Mouse (Mus musculus) heart, embryonic 16.5 days (tissue): ENCODE results near the gene Gata2. TPM values are rescaled to one million over a fixed set of nuclear protein-coding genes. Genes with fewer than 3 reads are reported as not detected.

ENCODE experiments used
- ATAC-seq: fragments of 200-750 bp; cut with Nextera tagmentation; replicated peaks from 2 replicates; pipeline ENCODE4 v1.8.0; 2017; ENCODE audit warnings: moderate number of reproducible peaks; ENCODE audit not compliant: insufficient read depth, low FRiP score; ENCODE audit errors: extremely low read depth
- H3K27ac ChIP-seq: fragments of 300-500 bp; sonication (generic); 2 replicates; pipeline ENCODE4 v1.5.1; 2014; ENCODE audit warnings: mild to moderate bottlenecking, low read length, control low read depth, moderate library complexity
- H3K27me3 ChIP-seq: fragments of 300-500 bp; sonication (generic); 2 replicates; pipeline ENCODE4 v1.6.1; 2014; ENCODE audit warnings: low read length, mixed read lengths; ENCODE audit not compliant: control insufficient read depth, insufficient read depth
- H3K36me3 ChIP-seq: fragments of 300-500 bp; sonication (generic); 2 replicates; pipeline ENCODE4 v1.6.1; 2014; ENCODE audit not compliant: control insufficient read depth, insufficient read depth
- H3K4me1 ChIP-seq: fragments of 300-500 bp; sonication (generic); 2 replicates; pipeline ENCODE4 v1.6.1; 2014; ENCODE audit warnings: low read length, mixed read lengths; ENCODE audit not compliant: control insufficient read depth, insufficient read depth
- H3K4me2 ChIP-seq: fragments of 300-500 bp; sonication (generic); 2 replicates; pipeline ENCODE4 v1.6.1; 2014; ENCODE audit warnings: low read depth, mild to moderate bottlenecking, control low read depth, low read length
- H3K4me3 ChIP-seq: fragments of 300-500 bp; sonication (generic); 2 replicates; pipeline ENCODE4 v1.5.1; 2014; ENCODE audit warnings: mild to moderate bottlenecking, control low read depth, low read length
- H3K9ac ChIP-seq: fragments of 300-500 bp; sonication (generic); 2 replicates; pipeline ENCODE4 v1.6.1; 2014; ENCODE audit warnings: low read length, control low read depth
- H3K9me3 ChIP-seq: fragments of 300-500 bp; sonication (generic); replicated peaks from 2 replicates; pipeline ENCODE4 v1.6.1; 2016; ENCODE audit warnings: low read length; ENCODE audit not compliant: control insufficient read depth
- WGBS: fragments of 180-500 bp; shearing (Covaris S2); extraction: QIAGEN DNeasy Blood & Tissue Kit; methylation state at CpG from one replicate; pipeline ENCODE4 v1.1.7; 2014; 5-methylcytosine and 5-hydroxymethylcytosine counted together
- polyA plus RNA-seq: library from polyadenylated mRNA; unstranded; fragments of >200 nt; fragmentation: Nextera tagmentation; extraction: Ambion mirVana; gene quantifications from 2 replicates; pipeline ENCODE4 v1.2.1, GENCODE M21; 2015

Gene Gata2
- polyA plus RNA-seq, 1 experiment from 2014 or later: 15.5 TPM

DNA sequence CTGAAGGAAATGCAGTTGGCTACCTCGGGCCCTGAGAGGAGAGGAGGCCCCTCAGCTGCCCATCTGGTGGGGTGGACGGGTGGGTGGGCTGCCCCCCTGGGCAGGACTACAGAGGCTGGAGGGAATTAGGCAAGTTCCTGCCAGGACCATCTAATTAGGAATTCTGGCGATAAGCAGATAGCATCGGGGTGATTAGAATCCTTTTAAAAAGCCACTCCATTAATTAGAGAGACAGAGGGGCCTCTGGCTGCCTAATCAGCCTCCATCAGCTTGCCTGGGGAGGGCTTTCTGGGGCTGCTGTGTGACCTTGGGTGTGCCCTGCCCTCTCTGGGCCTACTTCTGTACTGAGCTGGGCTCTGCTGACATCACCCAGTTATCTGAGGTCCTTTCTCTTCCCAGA is 25.4 kb downstream of the Gata2 start:
- H3K9me3 ChIP-seq: peaks cover 7% of the 10 kb centered on the region; the same call in 1 of the 2 replicates
- H3K27me3 ChIP-seq: no peaks in the 10 kb centered on the region; the same call in 1 of the 2 replicates
- H3K4me1 ChIP-seq: no peaks in the 10 kb centered on the region
- no peaks in the 10 kb centered on the region for H3K36me3 ChIP-seq
- no peak overlapping the region for H3K9ac ChIP-seq
- H3K4me3 ChIP-seq: no peak overlapping the region
- no peak for ATAC-seq
- WGBS: 18% methylated on average over 4 of the region's 4 CpGs
- H3K4me2 ChIP-seq: no peak overlapping the region
- H3K27ac ChIP-seq: no peak overlapping the region

GRCm38 (mm10) chr6:88221968-88222367 is 28.3 kb downstream of the Gata2 start, which contains the start of gene Dnajb8:
Dnajb8 (plus strand) TSS chr6:88222268.
- Histone ChIP-seq H3K4me2 (no peak within 1 kb of the TSS), H3K4me1 (no peaks in the 10 kb centered on the region), H3K27ac (no peak within 1 kb of the TSS), H3K4me3 (no peak within 1 kb of the TSS), H3K27me3 (peaks cover 6% of the 10 kb centered on the region; the same call in 1 of the 2 replicates), H3K36me3 (no peaks in the 10 kb centered on the region), H3K9me3 (peaks cover 7% of the 10 kb centered on the region; the same call in 1 of the 2 replicates), H3K9ac (no peak within 1 kb of the TSS)
- no peak for ATAC-seq
- 49% methylated on average over 10 of the region's 10 CpGs for WGBS

DNA sequence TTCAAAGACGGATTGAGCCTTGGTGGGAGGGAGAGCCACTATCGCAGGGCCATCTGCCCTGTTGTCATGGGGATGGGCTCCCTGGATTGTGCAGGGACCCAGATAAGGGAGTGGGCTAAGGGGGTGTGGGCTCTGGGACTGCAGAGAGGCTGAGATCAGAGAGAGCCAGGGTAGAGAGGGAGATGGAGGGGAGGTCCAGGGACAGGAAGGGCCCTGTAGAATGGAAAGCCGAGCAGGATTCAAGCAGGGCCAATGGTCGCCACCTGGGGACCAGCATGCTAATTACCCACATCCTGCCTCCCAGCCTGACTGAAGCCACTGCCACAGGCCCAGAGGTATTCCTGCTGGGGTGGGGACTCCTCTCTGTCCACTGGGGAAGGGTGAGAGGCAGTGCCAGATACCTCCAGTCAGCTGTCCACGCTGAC is 32.9 kb downstream of the Gata2 start:
- Histone ChIP-seq H3K36me3 (no peaks in the 10 kb centered on the region), H3K9ac (no peak overlapping the region), H3K27me3 (peaks cover 16% of the 10 kb centered on the region), H3K4me3 (no peak overlapping the region), H3K9me3 (peaks cover 4% of the 10 kb centered on the region; the same call in 1 of the 2 replicates), H3K4me1 (no peaks in the 10 kb centered on the region), H3K4me2 (no peak overlapping the region), H3K27ac (no peak overlapping the region)
- no peak for ATAC-seq
- 28% methylated on average over 5 of the region's 5 CpGs for WGBS

DNA sequence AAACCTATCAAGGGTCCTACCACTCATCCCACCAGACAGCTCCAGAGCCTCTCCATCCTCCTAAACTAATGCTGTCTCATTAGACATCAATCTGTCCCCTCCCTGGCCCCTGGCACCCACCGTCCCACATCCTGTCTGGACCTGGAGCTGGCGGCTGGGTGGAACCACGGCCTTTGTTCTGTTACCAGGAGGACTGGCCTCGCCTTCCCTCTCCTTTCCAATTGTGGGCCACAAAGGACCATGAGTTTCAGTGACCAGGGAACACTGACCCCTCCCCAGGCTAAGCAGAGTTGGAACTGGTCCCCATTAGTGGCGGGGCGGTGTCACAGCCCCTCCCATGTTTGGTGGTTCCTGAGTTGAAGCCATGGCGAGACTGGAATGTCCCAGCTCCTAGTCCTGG is 33.8 kb downstream of the Gata2 start:
- Histone ChIP-seq H3K4me3 (no peak overlapping the region), H3K27me3 (peaks cover 16% of the 10 kb centered on the region; the same call in 1 of the 2 replicates), H3K4me1 (no peaks in the 10 kb centered on the region), H3K27ac (no peak overlapping the region), H3K36me3 (no peaks in the 10 kb centered on the region), H3K9ac (no peak overlapping the region), H3K9me3 (0 out of 2 replicates have a peak, but pooled peaks cover 2% of the 10 kb centered on the region), H3K4me2 (no peak overlapping the region)
- no peak for ATAC-seq
- 61% methylated on average over 7 of the region's 7 CpGs for WGBS

- WGBS: 78% methylated on average over 12 of the region's 12 CpGs
- no peak for ATAC-seq
- H3K4me3 ChIP-seq: no peak overlapping the region
- no peaks in the 10 kb centered on the region for H3K36me3 ChIP-seq
- no peak overlapping the region for H3K9ac ChIP-seq
- H3K4me1 ChIP-seq: no peaks in the 10 kb centered on the region
- peaks cover 24% of the 10 kb centered on the region for H3K27me3 ChIP-seq
- H3K27ac ChIP-seq: no peak overlapping the region
- no peaks in the 10 kb centered on the region for H3K9me3 ChIP-seq
- no peak overlapping the region for H3K4me2 ChIP-seq
Measured at GRCm38 (mm10) chr6:88229221-88229620, 35.5 kb downstream of the Gata2 start.

GRCm38 (mm10) chr6:88231821-88232220 is 38.1 kb downstream of the Gata2 start:
- no peaks in the 10 kb centered on the region for H3K36me3 ChIP-seq
- no peak overlapping the region for H3K4me3 ChIP-seq
- ATAC-seq: no peak
- no peak overlapping the region for H3K27ac ChIP-seq
- H3K4me2 ChIP-seq: no peak overlapping the region
- H3K9me3 ChIP-seq: no peaks in the 10 kb centered on the region
- H3K27me3 ChIP-seq: peaks cover 25% of the 10 kb centered on the region
- no peak overlapping the region for H3K9ac ChIP-seq
- 74% methylated on average over 7 of the region's 7 CpGs for WGBS
- peaks cover 8% of the 10 kb centered on the region for H3K4me1 ChIP-seq

GRCm38 (mm10) chr6:88232221-88232620 is 38.5 kb downstream of the Gata2 start:
- no peak overlapping the region for H3K4me3 ChIP-seq
- no peak overlapping the region for H3K27ac ChIP-seq
- no peaks in the 10 kb centered on the region for H3K9me3 ChIP-seq
- WGBS: 61% methylated on average over 6 of the region's 6 CpGs
- H3K9ac ChIP-seq: no peak overlapping the region
- peaks cover 9% of the 10 kb centered on the region for H3K4me1 ChIP-seq
- H3K4me2 ChIP-seq: no peak overlapping the region
- H3K36me3 ChIP-seq: no peaks in the 10 kb centered on the region
- peaks cover 27% of the 10 kb centered on the region for H3K27me3 ChIP-seq
- no peak for ATAC-seq

DNA sequence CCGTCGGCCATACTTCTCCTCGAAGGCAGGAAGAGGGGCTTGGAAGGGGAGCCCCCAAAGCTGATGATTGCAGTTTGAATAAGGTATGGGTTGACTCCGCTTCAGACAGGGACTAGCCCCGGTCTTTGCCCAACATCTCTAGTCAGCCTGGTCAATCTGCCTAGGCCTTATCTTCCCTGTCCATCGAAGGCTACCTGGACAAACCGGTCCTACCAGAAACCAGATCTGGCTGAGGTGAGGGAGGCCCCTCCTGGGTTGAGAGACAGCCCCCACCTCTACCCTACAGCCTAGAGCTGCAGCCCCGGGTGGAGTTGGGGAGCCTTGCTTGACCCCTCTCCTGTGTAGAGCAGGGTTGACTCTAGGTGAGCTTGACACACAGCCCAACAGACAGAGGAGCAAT is 40.3 kb downstream of the Gata2 start:
- H3K9ac ChIP-seq: no peak overlapping the region
- H3K4me2 ChIP-seq: no peak overlapping the region
- peaks cover 9% of the 10 kb centered on the region for H3K4me1 ChIP-seq
- H3K9me3 ChIP-seq: no peaks in the 10 kb centered on the region
- H3K4me3 ChIP-seq: no peak overlapping the region
- WGBS: 77% methylated on average over 8 of the region's 8 CpGs
- no peaks in the 10 kb centered on the region for H3K36me3 ChIP-seq
- no peak overlapping the region for H3K27ac ChIP-seq
- H3K27me3 ChIP-seq: peaks cover 23% of the 10 kb centered on the region
- no peak for ATAC-seq

DNA sequence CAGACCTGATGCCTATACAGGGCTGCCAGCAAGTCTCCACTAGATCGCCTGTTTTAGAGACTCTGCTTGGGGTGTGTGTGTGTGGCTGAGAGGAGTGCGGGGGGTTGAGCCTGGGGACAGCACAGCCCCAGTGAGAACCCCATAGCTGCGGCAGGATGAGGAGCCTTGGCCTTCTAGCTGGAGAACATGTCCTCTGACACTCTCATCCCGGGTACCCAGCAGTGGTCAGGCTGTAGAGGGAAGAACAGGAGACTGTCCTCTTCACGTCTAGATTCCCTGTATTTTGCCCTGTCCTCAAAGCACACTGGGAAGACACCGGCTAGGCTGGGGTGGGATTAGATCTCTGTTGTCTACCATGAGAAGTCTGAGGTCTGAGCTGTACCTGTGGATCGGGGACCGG is 41.8 kb downstream of the Gata2 start:
- no peak overlapping the region for H3K4me3 ChIP-seq
- WGBS: 32% methylated on average over 8 of the region's 8 CpGs
- peaks cover 20% of the 10 kb centered on the region for H3K27me3 ChIP-seq
- no peaks in the 10 kb centered on the region for H3K9me3 ChIP-seq
- no peak overlapping the region for H3K4me2 ChIP-seq
- H3K36me3 ChIP-seq: no peaks in the 10 kb centered on the region
- H3K27ac ChIP-seq: no peak overlapping the region
- no peak overlapping the region for H3K9ac ChIP-seq
- peaks cover 9% of the 10 kb centered on the region for H3K4me1 ChIP-seq
- no peak for ATAC-seq
